Mouse (Mus musculus) c-Kit-positive CD71-negative TER-119-negative erythroid progenitor cells, embryonic 14.5 days (primary cell): Measurements from ENCODE around the gene Ppard.
A peak's percentile ranks its signal among the peaks of the same experiment; 100 is the strongest.
"Not testable (repeated sequence)": the region's sequence is repeated elsewhere in the genome, so short reads cannot be mapped to it uniquely, and the experiment has no call there.

Source experiments
- DNase-seq: peaks from one replicate; pipeline ENCODE4 v3.0.0-alpha.2; 2013; ENCODE audit warnings: low read depth

Gene Ppard

GRCm38 (mm10) chr17:28232475-28233060 is at the start of gene Ppard:
Gene Ppard, plus strand, starts transcription at chr17:28232700.
- peak; percentile 95 for DNase-seq

DNA sequence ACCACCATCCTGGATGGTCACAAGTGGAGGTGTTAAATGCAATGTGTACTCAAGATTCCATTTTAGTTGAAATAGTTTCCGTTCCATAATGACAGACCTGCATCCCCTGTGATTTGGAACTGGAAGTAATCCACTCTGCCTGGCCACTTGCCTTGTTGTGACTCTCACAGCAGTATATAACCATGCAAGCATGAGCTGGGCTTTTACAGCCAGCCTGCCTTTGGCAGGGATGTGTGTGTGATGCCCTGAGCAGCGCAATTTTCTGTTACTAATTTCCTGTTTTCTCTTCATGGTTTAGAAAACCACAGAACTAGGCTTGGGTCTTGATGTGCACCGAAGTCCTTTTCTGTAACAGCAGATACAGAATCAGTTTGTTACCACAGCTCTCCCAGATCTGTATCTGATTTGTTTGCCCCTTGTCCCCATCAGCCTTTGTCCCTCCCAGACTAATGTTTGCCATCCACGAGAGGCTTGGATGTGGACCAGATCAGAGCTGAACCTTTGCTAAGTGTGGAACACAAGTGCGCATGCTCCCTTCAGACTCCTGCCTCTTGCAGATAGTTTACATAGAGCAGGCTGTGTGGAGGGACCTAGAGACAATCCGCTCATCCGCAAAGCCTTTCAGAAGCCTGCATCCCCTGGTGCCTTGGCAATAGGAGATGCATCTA is 47.4 kb upstream of the Ppard start:
- DNase-seq = no peak

DNA sequence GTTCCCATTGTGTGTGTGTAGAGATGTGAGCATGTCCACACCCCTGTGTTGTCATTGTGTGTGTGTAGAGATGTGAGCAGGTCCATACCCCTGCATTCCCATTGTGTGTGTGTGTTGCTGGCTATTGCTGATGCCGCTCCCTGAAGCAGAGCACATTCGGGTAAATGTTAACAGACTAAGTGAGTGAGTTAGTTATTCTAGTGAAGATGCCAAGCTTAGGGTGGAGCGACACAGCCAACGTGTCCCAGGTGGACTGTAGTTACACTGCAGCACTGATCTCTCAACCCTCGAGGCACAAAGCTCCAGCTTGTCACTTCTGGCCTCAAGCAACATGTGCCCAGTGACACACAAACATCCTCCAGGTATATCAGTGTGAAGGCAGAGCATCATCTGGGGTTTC is 44.2 kb upstream of the Ppard start:
- no peak for DNase-seq

DNA sequence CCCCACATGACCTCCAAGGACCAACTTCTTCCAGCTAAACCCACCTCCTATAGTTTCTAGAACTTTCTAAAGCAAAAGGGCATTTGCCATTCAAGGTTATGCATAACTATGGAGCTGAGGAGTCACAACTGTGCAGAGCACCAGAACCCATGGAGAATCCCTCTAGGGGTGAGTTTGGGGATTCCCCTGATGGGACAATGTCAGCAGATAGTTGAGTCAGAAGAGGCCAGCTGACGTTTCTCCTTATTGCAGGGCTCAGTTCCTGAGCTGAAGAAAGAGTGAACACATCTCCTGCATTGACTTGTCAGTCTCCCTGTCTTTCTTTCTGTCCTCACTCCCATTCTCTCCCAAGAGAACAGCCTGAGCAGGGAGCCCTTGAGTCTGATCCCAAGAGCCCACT is 39.7 kb upstream of the Ppard start:
- no peak for DNase-seq

GRCm38 (mm10) chr17:28193559-28193958 is 38.9 kb upstream of the Ppard start:
- no peak for DNase-seq

DNA sequence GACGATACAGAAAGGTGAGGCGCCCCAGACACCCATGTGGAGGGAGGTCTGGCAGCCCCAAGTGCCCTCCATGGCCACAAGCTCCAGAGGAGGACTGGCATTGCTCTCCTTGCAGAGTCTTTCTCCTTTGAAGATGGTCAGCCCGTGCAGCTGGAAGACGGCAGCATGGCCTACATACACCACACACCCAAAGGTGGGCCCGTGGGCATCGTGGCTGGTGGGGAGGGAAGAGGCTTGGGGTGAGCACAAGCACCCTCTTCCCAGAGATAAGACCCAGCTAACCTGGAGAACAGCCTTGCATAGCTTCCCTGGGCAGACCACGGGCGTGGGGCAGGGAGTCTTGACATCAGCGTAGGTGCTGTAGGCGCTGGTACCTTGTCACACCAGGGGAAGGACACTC is 37.5 kb upstream of the Ppard start:
- DNase-seq = no peak

DNA sequence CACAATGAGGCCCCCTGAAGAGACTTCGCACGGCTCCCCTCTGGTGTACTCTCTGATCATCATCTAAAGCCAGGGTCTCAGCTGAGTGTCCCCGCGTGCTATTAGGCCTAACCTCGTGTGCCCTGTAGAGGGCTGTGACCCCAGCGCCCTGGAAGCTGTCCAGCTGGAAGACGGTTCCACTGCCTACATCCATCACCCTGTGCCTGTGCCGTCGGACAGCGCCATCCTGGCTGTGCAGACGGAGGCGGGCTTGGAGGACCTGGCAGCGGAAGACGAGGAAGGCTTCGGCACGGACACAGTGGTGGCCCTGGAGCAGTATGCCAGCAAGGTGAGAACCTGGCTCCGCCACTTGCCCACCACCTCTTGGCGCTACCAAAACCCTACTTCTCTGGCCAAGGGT is 34.9 kb upstream of the Ppard start:
- no peak for DNase-seq

- no peak for DNase-seq
Observed at GRCm38 (mm10) chr17:28201982-28202381, 30.5 kb upstream of the Ppard start.

- DNase-seq = no peak
Observed at GRCm38 (mm10) chr17:28204052-28204720, 28.3 kb upstream of the Ppard start.

DNA sequence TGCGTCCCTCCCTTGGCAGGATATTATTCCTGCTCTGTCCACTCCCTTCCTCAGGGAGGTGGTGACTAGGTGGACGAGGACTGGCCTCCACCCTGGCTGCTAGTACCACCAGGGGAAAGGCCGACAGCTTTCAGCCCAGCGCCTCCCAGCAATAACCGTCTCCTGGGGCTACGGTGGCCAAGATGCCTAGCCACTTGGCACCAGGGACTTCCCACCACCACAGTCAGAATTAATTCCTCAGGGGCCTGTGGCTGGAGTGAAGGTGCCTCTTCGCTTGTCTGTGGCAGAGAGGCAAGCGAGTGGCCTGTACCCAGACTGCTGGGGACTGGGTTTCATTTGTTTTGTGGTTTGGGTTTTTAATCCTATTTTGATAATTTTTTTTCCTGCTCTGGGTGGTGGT is 27.1 kb upstream of the Ppard start:
- DNase-seq = no peak

DNA sequence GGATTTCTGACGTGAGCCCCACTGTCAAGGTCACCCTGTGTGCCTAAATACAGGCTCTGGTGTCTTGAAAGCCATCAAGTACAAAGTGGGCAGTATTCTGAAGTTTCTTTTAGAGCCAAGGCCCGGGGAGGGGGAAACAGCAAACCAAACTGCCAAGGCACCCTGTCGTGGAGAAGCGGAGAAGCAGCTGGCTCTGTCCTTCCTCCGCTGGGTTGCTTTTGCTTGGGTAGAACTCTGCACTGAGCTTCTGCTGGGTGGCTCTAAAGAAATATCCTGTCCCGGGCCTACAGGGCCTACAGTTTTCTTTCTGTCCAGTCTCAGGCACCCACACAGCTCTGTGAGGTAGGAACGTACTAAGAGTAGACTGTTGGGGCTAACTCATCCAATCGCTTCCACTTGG is 25.4 kb upstream of the Ppard start:
- no peak for DNase-seq

DNA sequence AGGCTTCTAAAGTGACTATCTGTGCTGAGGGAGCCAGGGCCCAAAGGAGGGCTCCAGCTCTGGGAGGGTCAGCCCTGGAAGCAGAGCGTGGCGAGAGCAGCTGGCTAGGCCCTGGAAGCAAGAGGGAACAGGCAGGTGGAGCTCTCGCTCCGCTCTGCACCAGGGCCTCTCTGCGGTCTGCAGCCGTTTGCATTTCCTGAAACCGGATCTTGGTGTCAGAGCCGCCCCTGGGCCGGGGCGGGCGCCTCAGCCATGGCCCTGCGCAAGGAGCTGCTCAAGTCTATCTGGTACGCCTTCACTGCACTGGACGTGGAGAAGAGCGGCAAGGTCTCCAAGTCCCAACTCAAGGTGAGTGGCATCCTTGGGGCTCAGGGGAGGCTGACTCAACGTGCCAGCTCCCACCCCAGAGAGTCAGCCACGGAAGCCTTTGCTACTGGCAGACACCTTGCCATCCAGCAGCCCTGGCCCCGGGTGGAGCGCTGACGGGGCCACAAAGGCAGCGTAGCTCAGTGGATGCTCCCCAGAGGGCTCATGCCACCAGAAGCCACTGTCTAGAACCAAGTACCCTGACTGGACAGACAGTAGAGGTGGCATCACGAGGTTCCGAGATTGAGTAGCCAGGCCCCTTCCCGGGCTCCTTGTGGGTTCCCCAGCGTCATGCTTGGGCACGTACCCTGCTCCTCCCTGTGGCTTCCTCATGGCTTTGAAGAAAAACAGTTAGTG is 24.7 kb upstream of the Ppard start, which contains the start of gene Def6:
TSS of gene Def6 (plus strand) at position 188 of the 723 bp plus-strand sequence.
- peak; percentile 83 for DNase-seq

DNA sequence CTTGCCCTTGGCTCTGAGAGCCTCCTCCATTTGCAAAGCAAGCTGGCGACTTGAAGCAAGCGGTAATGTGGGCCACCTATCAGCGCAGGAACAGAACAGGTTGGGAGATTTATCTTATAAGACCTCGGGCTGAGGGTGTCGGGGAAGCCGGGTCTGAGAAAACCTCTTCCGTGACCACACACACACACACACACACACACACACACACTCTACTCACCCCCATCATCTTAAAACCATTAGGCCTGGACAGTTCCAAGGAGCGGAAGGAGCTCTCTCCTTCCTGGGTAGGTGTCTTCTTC is 24.2 kb upstream of the Ppard start:
- no peak for DNase-seq

DNA sequence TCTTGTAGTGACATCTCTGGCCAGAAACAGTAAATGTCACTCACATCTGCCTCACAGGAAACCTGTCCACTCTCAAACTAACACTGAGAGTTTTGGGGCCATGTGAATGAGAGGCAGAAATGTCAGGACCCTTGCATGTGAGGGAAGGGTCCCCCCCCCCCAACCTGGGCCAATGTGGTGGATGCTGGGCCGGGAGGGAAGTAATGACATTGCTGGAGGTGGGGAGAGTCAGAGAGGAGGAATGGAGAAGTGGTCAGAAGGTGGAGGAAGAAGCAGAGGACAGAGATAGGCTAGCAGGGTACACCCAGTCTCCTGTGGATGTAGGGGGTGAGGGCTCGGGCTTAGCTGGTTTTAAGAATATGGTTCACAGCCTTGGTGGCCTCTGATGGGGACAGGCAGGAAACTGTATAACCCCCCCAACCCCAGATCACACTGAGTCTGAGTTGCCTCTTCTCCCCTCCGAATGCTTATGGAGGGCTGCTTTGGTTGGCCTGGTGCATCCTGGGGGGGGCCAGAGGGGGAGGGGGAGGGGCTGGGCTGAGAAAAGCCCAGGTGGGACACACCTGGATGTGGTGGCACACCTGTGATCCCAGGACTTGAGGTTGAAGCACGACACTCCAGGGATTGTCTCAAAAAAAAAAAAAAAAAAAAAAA is 22.9 kb upstream of the Ppard start:
- peak; percentile 26 for DNase-seq

DNA sequence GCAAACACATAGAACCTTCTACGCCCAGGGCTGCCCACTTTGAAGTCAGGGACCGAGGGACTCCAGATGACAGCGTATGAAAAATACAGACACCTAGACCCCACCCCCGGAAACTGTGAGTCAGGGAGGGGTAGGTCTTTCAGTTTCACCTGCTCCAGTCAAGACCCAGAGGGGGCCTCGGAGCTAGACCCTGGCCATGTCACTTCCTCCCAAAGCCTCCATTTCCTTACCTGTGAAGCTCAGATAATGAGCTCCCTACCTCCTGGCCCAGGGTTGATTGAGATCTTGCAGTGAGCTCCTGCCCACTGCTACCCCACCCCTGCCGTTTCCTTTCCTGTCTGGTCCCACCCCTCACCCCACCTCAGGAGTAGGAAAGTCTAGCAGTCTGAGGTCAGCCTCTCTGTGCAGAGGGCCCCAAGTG is 20.6 kb upstream of the Ppard start:
- peak; percentile 62 for DNase-seq

- DNase-seq = no peak
Observed at GRCm38 (mm10) chr17:28212391-28212790, 20.1 kb upstream of the Ppard start.

- peak; percentile 58 for DNase-seq
Observed at GRCm38 (mm10) chr17:28213236-28213635, 19.3 kb upstream of the Ppard start.

DNA sequence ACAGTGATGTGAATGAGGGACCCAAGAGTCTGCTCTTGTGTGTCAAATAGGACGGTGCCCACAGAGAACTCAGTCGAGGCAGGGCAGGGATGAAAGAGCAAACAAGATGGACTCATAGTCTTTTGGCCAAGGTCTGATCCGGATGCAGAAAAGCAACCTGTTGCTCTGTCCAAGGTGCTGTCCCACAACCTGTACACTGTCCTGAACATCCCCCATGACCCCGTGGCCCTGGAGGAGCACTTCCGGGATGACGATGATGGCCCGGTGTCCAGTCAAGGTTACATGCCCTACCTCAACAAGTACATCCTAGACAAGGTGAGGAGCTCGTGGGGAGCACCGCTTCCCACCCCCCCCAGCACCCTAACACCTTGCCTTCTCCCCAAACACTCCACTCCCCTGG is 15.7 kb upstream of the Ppard start:
- DNase-seq = no peak

- peak; percentile 76 for DNase-seq
Observed at GRCm38 (mm10) chr17:28217721-28218649, 14.5 kb upstream of the Ppard start.

GRCm38 (mm10) chr17:28222463-28222862 is 10.0 kb upstream of the Ppard start:
- not testable (repeated sequence) for DNase-seq
